Mouse (Mus musculus): ENCODE measurements around the gene Cldn34c3.
"Not testable (repeated sequence)": the region's sequence is repeated elsewhere in the genome, so short reads cannot be mapped to it uniquely, and the experiment has no call there.

Gene Cldn34c3

DNA sequence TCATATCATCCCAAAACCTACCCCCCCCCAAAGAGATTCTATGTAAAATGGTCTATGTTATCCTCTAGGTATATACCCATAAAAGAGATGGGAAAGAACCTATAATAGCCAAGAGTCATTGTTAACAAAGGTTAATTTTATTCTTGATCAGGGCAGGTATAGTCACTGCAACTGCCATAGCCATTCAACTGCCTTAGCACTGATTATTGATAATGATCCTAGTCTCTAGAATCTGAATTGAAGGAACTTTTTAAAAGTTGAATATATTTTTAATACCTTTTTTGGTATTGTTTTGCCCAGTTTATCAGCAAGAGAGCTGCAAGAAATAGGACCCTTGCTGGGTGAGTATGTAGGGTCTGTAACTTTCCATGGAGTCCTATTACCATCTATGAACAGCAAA, at the start of gene Cldn34c3:
Gene Cldn34c3 (plus strand): TSS at position 301 of the 400 bp plus-strand sequence.
- not testable (repeated sequence) for DNase-seq (ENCODE audit: extremely low spot score, low read depth, low spot score)

Data from hindlimb bud, embryonic 11.5 days (tissue).